Mouse (Mus musculus) intestine, embryonic 16.5 days (tissue): ENCODE measurements around the gene Tmem59l. TPM values are rescaled to one million over a fixed set of nuclear protein-coding genes. Genes with fewer than 3 reads are reported as not detected.

ENCODE experiments used
- ATAC-seq: fragments of 200-750 bp; cut with Nextera tagmentation; 2 replicates; pipeline ENCODE4 v1.8.0; 2017; ENCODE audit warnings: moderate TSS enrichment, moderate library complexity
- H3K27ac ChIP-seq: fragments of 300-500 bp; sonication (generic); 2 replicates; pipeline ENCODE4 v1.5.1; 2014; ENCODE audit warnings: mild to moderate bottlenecking, low read length
- H3K27me3 ChIP-seq: fragments of 300-500 bp; sonication (generic); replicated peaks from 2 replicates; pipeline ENCODE4 v1.6.1; 2014; ENCODE audit warnings: low read length, control low read depth, mixed read lengths; ENCODE audit not compliant: control insufficient read depth, insufficient read depth
- H3K36me3 ChIP-seq: fragments of 300-500 bp; sonication (generic); 2 replicates; pipeline ENCODE4 v1.6.1; 2014; ENCODE audit warnings: low read length, control low read depth; ENCODE audit not compliant: control insufficient read depth, insufficient read depth
- H3K4me1 ChIP-seq: fragments of 300-500 bp; sonication (generic); 2 replicates; pipeline ENCODE4 v1.6.1; 2014; ENCODE audit warnings: low read length, control low read depth, mixed read lengths; ENCODE audit not compliant: control insufficient read depth, insufficient read depth
- H3K4me2 ChIP-seq: fragments of 300-500 bp; sonication (generic); 2 replicates; pipeline ENCODE4 v1.6.1; 2014; ENCODE audit warnings: low read depth, low read length, control low read depth
- H3K4me3 ChIP-seq: fragments of 300-500 bp; sonication (generic); 2 replicates; pipeline ENCODE4 v1.5.1; 2014; ENCODE audit warnings: mild to moderate bottlenecking, low read length
- H3K9ac ChIP-seq: fragments of 300-500 bp; sonication (generic); 2 replicates; pipeline ENCODE4 v1.6.1; 2014; ENCODE audit warnings: low read depth, low read length
- H3K9me3 ChIP-seq: fragments of 300-500 bp; sonication (generic); 2 replicates; pipeline ENCODE4 v1.6.1; 2016; ENCODE audit warnings: low read length, control low read depth; ENCODE audit not compliant: control insufficient read depth
- WGBS: fragments of 180-500 bp; shearing (Covaris S2); extraction: QIAGEN DNeasy Blood & Tissue Kit; methylation state at CpG from one replicate; pipeline ENCODE4 v1.1.7; 2014; 5-methylcytosine and 5-hydroxymethylcytosine counted together
- polyA plus RNA-seq: library from polyadenylated mRNA; unstranded; fragments of >200 nt; fragmentation: Nextera tagmentation; extraction: Ambion mirVana; gene quantifications from 2 replicates; pipeline ENCODE4 v1.2.1, GENCODE M21; 2015

The Tmem59l gene
- polyA plus RNA-seq, 1 experiment from 2014 or later = 3.3 TPM

DNA sequence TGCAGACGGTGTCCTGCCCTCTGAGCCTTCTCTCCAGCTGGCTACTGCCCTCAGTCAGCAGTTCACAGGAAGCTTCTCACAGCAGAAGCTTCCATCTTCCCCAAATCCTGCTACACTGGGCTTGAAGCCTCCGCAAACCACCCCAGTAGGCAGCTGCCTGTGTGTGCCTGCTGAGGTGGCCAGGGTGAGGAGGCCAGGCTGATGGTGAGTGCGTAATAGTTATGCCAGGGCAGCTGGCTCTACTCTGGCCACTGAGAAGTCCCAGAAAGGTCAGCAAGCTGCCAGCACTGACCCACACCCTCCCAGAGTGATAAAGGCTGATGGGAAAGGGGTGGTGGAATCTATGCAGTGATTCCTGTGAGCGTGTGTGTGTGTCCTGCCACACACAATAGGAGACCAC, 20.9 kb downstream of the Tmem59l start:
- no peak for ATAC-seq
- Histone ChIP-seq H3K27me3 (no peaks in the 10 kb centered on the region), H3K4me1 (peaks cover 31% of the 10 kb centered on the region), H3K4me2 (no peak overlapping the region), H3K36me3 (peaks cover 4% of the 10 kb centered on the region), H3K27ac (no peak overlapping the region), H3K4me3 (no peak overlapping the region), H3K9me3 (no peaks in the 10 kb centered on the region), H3K9ac (no peak overlapping the region)
- WGBS = 87% methylated on average over 4 of the region's 4 CpGs

GRCm38 (mm10) chr8:70465701-70466100, 21.5 kb downstream of the Tmem59l start:
- Histone ChIP-seq H3K9me3 (no peaks in the 10 kb centered on the region), H3K4me3 (no peak overlapping the region), H3K4me1 (peaks cover 31% of the 10 kb centered on the region), H3K9ac (no peak overlapping the region), H3K27ac (no peak overlapping the region), H3K4me2 (no peak overlapping the region), H3K36me3 (peaks cover 4% of the 10 kb centered on the region), H3K27me3 (no peaks in the 10 kb centered on the region)
- ATAC-seq = no peak
- WGBS = 93% methylated on average over 4 of the region's 4 CpGs

DNA sequence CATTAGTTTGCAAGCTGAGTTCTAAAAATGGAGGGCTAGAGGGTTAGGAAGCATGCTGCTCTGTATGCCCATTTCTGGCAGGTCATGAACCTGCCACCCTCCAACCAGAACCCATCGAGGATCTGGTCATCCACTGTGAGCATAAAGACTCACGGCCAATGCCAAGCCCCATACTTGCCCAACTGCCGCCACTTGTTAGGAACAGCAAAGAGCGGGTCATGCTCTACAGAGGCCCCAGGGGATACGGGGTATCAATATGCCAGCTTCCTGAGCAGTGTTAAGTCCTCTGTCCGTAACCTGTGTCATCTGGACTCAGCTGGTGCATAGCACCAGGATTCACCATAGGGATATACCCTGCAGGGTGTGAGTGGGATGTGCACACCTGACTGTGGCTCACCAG, 23.0 kb downstream of the Tmem59l start:
- H3K4me2 ChIP-seq = no peak overlapping the region
- WGBS = 93% methylated on average over 6 of the region's 6 CpGs

DNA sequence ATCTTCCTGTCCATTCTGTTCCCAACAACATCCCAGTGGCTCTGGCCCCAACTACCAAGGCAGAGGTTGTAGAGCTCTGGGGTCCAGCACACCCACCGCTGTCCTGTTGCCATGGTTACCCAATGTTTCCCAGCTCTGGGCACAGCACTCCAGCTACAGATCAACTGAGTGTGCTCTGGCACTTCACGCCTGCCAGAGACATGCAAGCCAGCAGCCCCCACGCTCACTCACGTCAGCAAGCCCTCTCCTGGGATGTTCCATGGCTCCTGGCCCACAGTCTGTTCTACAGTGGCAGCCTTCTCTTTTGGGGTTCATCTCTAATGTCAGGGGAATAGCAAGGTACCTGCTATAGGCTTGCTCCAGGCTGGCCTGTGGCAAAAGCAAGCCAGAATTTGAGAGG, 23.9 kb downstream of the Tmem59l start:
- no peaks in the 10 kb centered on the region for H3K27me3 ChIP-seq
- H3K9ac ChIP-seq = no peak overlapping the region
- peaks cover 4% of the 10 kb centered on the region for H3K36me3 ChIP-seq
- peaks cover 20% of the 10 kb centered on the region for H3K4me1 ChIP-seq
- no peaks in the 10 kb centered on the region for H3K9me3 ChIP-seq
- H3K4me3 ChIP-seq = no peak overlapping the region
- 84% methylated on average over 4 of the region's 4 CpGs for WGBS
- H3K27ac ChIP-seq = no peak overlapping the region
- ATAC-seq = no peak
- no peak overlapping the region for H3K4me2 ChIP-seq

More for the DNA sequence above, 23.0 kb downstream of the Tmem59l start:
- Histone ChIP-seq H3K4me3 (no peak overlapping the region), H3K4me1 (peaks cover 20% of the 10 kb centered on the region), H3K9ac (no peak overlapping the region), H3K9me3 (no peaks in the 10 kb centered on the region), H3K27me3 (no peaks in the 10 kb centered on the region), H3K36me3 (peaks cover 4% of the 10 kb centered on the region), H3K27ac (no peak overlapping the region)
- no peak for ATAC-seq

DNA sequence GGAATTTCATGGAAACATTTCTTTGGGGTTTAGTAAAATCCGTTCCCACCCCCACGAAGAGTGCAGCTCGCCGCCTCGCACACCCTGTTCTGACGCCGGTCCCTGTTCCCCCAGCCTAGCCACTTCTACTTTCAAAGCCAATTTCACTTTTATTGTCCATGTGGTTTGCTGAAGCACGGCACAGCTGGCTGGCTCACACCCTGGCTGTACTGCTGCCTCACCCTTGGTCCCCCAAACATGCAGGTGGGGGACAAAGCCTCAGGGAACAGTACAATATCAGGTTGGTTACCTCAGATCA, 24.7 kb downstream of the Tmem59l start:
- Histone ChIP-seq H3K27me3 (no peaks in the 10 kb centered on the region), H3K4me3 (no peak overlapping the region), H3K9ac (no peak overlapping the region), H3K4me1 (peaks cover 12% of the 10 kb centered on the region), H3K27ac (no peak overlapping the region), H3K9me3 (no peaks in the 10 kb centered on the region), H3K36me3 (peaks cover 4% of the 10 kb centered on the region), H3K4me2 (no peak overlapping the region)
- no peak for ATAC-seq
- 85% methylated on average over 8 of the region's 8 CpGs for WGBS

- Histone ChIP-seq H3K4me3 (no peak overlapping the region), H3K9me3 (no peaks in the 10 kb centered on the region), H3K36me3 (peaks cover 4% of the 10 kb centered on the region), H3K4me1 (peaks cover 7% of the 10 kb centered on the region), H3K9ac (no peak overlapping the region), H3K27me3 (no peaks in the 10 kb centered on the region), H3K4me2 (no peak overlapping the region), H3K27ac (no peak overlapping the region)
- 84% methylated on average over 16 of the region's 16 CpGs for WGBS
- ATAC-seq = no peak
Observed at GRCm38 (mm10) chr8:70461765-70462515, 25.2 kb downstream of the Tmem59l start.

- Histone ChIP-seq H3K27ac (no peak overlapping the region), H3K4me2 (no peak overlapping the region), H3K36me3 (no peaks in the 10 kb centered on the region; the same call in 1 of the 2 replicates), H3K4me3 (no peak overlapping the region), H3K9ac (no peak overlapping the region), H3K27me3 (no peaks in the 10 kb centered on the region), H3K4me1 (0 out of 2 replicates have a peak, but pooled peaks cover 2% of the 10 kb centered on the region), H3K9me3 (no peaks in the 10 kb centered on the region)
- no peak for ATAC-seq
- 68% methylated on average over 9 of the region's 9 CpGs for WGBS
Observed at GRCm38 (mm10) chr8:70460606-70461005, 26.6 kb downstream of the Tmem59l start.

GRCm38 (mm10) chr8:70460199-70460598, 27.0 kb downstream of the Tmem59l start:
- Histone ChIP-seq H3K27me3 (no peaks in the 10 kb centered on the region), H3K4me3 (no peak overlapping the region), H3K4me2 (no peak overlapping the region), H3K9me3 (no peaks in the 10 kb centered on the region), H3K4me1 (0 out of 2 replicates have a peak, but pooled peaks cover 2% of the 10 kb centered on the region), H3K36me3 (no peaks in the 10 kb centered on the region; the same call in 1 of the 2 replicates), H3K27ac (no peak overlapping the region), H3K9ac (no peak overlapping the region)
- WGBS = 93% methylated on average over 5 of the region's 5 CpGs
- ATAC-seq = no peak

DNA sequence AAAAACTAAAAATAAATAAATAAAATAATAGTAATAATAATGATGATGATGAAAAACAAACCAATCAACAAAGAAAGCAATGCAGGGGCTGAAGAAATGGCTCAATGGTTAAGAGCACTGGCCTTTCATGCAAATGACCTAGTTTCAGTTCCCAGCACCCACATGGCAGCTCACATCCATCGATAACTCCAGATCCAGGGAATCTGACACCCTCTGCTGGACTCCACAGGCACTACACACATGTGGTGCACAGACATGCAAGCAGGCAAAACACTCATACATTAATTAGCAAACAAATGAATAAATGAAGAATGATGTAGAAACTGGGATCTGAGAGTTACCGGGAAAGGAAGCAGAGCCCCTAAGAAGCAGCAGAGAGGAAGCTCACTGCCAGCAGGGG, 27.5 kb downstream of the Tmem59l start:
- ATAC-seq = no peak
- H3K36me3 ChIP-seq = no peaks in the 10 kb centered on the region; the same call in 1 of the 2 replicates
- H3K4me2 ChIP-seq = no peak overlapping the region
- no peak overlapping the region for H3K4me3 ChIP-seq
- no peaks in the 10 kb centered on the region for H3K9me3 ChIP-seq
- H3K27me3 ChIP-seq = no peaks in the 10 kb centered on the region
- H3K9ac ChIP-seq = no peak overlapping the region
- 95% methylated on average over 2 of the region's 2 CpGs for WGBS
- H3K27ac ChIP-seq = no peak overlapping the region
- 0 out of 2 replicates have a peak, but pooled peaks cover 2% of the 10 kb centered on the region for H3K4me1 ChIP-seq

- Histone ChIP-seq H3K27ac (no peak overlapping the region), H3K4me3 (no peak overlapping the region)
- 78% methylated on average over 3 of the region's 3 CpGs for WGBS
Observed at GRCm38 (mm10) chr8:70458462-70458861, 28.7 kb downstream of the Tmem59l start.

More at GRCm38 (mm10) chr8:70458462-70458861, 28.7 kb downstream of the Tmem59l start:
- ATAC-seq = no peak
- Histone ChIP-seq H3K9me3 (no peaks in the 10 kb centered on the region), H3K27me3 (no peaks in the 10 kb centered on the region), H3K4me2 (no peak overlapping the region), H3K9ac (no peak overlapping the region), H3K36me3 (no peaks in the 10 kb centered on the region; the same call in 1 of the 2 replicates), H3K4me1 (0 out of 2 replicates have a peak, but pooled peaks cover 2% of the 10 kb centered on the region)
